Mouse (Mus musculus): ENCODE measurements around the gene Chsy1.

Chsy1 gene

DNA sequence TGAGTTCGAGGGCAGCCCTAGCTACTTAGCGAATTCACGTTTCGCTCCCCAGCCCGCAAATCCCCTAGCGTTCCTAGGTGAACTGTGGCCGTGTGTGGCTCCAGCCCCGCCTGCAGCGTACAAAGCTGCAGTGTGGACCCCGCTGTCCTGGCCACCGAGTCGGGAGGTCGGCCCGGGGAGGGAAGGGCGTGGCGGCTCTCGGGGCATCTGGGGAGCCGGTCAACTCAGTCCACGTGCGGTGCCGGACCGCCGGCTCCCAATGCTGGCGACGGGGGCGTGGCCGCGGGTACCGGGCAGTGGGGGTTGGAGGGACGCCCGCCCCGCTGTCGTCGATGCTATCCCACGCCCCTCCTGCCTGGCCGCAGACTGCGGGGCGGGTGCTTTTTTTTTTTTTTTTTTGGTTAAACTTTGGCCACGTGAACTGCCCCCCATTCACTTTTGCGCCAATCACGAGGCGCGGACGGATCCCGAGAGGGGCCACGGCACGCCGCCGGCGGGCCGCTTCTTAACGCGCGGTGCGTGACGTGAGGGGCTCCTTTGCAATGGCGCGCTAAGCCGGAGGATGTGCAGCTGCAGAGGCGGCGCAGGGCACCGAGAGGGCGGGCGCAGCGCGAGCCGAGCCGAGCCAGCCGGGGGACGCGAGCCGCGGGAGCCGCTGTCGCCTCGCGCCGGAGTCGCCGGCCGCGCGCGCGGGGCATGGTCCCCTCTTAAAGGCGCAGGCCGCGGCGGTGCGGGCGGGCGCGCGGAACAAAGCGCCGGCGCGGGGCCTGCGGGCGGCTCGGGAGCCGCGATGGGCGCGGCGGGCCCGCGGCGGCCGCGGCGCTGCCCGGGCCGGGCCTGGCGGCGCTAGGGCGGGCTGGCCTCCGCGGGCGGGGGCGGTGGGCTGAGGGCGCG is at the start of gene Chsy1:
Gene Chsy1 (plus strand): TSS at position 555 of the 894 bp plus-strand sequence.
- DNase-seq (ENCODE audit: low read depth, low spot score), result peak; percentile 79

- DNase-seq (ENCODE audit: low read depth, low spot score), result peak; percentile 68
Measured at GRCm38 (mm10) chr7:66060066-66060956, 49.0 kb upstream of the Chsy1 start.

- DNase-seq (ENCODE audit: low read depth, low spot score), result no peak
Measured at GRCm38 (mm10) chr7:66061057-66061456, 48.3 kb upstream of the Chsy1 start.

GRCm38 (mm10) chr7:66076411-66076810 is 32.9 kb upstream of the Chsy1 start:
- no peak for DNase-seq (ENCODE audit: low read depth, low spot score)

- DNase-seq (ENCODE audit: low read depth, low spot score), result peak; percentile 96
Measured at GRCm38 (mm10) chr7:66079364-66080230, 29.7 kb upstream of the Chsy1 start, which contains the start of gene Selenos. Gene Selenos, plus strand, starts transcription at chr7:66079649.

- DNase-seq (ENCODE audit: low read depth, low spot score), result no peak
Measured at GRCm38 (mm10) chr7:66080231-66080613, 29.1 kb upstream of the Chsy1 start.

GRCm38 (mm10) chr7:66083757-66084156 is 25.6 kb upstream of the Chsy1 start:
- no peak for DNase-seq (ENCODE audit: low read depth, low spot score)

DNA sequence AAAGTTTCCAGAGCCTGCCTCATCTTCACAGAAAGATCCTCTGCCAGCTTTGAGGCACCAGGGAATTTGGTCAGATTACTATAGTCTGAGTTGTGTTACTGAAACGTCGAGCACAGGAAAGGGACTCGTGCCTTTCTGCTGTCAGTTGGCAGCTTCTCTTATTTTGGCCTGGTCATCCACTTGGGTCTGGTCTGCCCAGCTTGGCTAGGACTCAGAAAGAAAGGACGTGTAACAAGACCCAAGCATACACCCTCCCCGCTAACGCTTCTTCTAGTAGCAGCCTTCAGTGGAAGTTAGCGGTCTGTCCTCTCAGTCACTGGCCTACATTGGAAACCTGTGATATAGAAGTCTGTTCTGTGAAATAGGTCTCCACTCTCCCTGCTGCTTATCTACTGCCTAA is 24.8 kb upstream of the Chsy1 start:
- peak; percentile 63 for DNase-seq (ENCODE audit: low read depth, low spot score)

DNA sequence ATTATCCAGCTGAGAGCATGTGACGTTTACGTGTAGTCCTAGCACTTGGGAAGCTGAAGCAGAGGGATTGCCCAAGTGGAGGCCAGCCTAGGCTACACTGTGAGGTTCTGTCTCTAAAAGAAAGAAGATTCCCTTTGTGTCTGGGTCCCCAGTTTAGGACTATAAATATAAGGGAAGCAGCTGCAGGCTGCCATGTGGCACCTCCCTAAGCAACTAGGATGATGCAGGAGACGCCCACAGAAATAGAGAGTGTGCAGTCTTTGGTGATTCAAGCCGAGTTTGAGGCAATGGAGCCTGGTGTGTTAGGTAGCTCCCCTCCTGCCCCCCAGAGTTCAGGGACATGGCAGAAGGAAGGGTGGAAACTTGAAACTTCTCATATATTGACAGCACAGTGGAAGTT is 21.7 kb upstream of the Chsy1 start:
- no peak for DNase-seq (ENCODE audit: low read depth, low spot score)

- DNase-seq (ENCODE audit: low read depth, low spot score), result no peak
Measured at GRCm38 (mm10) chr7:66088077-66088476, 21.2 kb upstream of the Chsy1 start.

GRCm38 (mm10) chr7:66090676-66091190 is 18.6 kb upstream of the Chsy1 start:
- DNase-seq (ENCODE audit: low read depth, low spot score), result no peak

GRCm38 (mm10) chr7:66091553-66091952 is 17.8 kb upstream of the Chsy1 start:
- DNase-seq (ENCODE audit: low read depth, low spot score), result no peak

GRCm38 (mm10) chr7:66092656-66093055 is 16.7 kb upstream of the Chsy1 start:
- no peak for DNase-seq (ENCODE audit: low read depth, low spot score)

DNA sequence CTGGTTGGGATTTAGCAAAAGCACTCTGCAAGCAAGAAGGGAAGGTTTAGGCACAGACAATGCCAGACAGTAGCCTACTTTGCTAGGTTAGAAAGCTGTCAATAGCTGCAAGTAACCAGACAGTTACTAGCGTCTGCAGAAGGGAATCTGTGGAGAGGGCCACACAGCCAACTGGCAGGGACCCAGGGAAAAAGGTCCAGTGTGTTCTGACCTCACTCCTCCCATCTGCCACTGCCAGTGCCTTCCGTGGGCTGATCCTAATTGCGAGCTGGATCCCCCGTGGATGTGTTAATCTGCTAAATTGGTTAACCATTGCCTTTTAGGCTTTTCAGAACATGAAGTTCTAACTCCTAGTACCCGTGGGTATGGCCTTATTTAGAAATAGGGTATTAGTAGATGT is 15.2 kb upstream of the Chsy1 start:
- DNase-seq (ENCODE audit: low read depth, low spot score), result peak; percentile 50

- no peak for DNase-seq (ENCODE audit: low read depth, low spot score)
Measured at GRCm38 (mm10) chr7:66098803-66099202, 10.5 kb upstream of the Chsy1 start.

DNA sequence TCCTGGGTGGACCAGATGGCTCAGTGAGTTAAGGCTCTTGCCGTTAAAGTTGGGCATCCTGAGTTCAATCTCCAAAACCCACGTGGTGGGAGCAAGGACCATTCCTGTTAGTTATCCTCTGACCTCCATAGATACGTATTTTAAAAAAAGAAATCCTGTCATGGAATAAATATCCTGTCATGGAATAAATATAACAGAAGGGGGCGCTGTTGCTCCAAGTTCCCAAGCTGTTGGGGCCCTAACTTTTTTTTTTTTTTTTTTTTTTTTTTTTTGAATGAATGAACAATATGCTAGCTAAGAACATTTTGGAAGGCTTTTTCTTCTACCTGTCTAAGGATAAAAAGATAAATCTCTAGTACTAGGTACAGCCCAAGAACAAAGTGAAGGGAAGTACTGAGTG is 7.4 kb upstream of the Chsy1 start:
- DNase-seq (ENCODE audit: low read depth, low spot score), result peak; percentile 42

GRCm38 (mm10) chr7:66104531-66104930 is 4.8 kb upstream of the Chsy1 start:
- no peak for DNase-seq (ENCODE audit: low read depth, low spot score)

GRCm38 (mm10) chr7:66105771-66106170 is 3.5 kb upstream of the Chsy1 start:
- DNase-seq (ENCODE audit: low read depth, low spot score), result no peak

- DNase-seq (ENCODE audit: low read depth, low spot score), result no peak
Measured at GRCm38 (mm10) chr7:66106581-66107056, 2.7 kb upstream of the Chsy1 start.

GRCm38 (mm10) chr7:66107206-66107605 is 2.1 kb upstream of the Chsy1 start:
- DNase-seq (ENCODE audit: low read depth, low spot score), result no peak

DNA sequence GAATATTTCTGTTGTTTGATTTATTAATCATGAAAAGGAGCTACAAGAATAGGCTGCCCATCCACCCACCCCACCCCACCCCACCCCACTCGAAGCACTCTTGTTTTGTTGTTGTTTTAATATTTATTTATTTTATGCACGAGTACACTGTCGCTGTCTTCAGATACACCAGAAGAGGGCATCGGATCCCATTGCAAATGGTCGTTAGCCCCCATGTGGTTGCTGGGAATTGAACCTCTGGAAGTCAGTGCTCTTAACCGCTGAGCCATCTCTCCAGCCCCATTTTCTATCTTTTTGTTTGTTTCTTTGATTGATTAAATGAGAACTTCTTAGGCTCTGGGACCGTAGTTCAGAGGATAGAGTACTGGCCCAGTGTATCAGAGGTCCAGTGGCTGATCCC is 1.4 kb upstream of the Chsy1 start:
- no peak for DNase-seq (ENCODE audit: low read depth, low spot score)

Measured in skeletal muscle tissue, adult 2 months (tissue).